Mouse (Mus musculus) heart, adult 8-10 months (tissue): ENCODE data around the gene Kyat3. TPM values are rescaled to one million over a fixed set of nuclear protein-coding genes. Genes with fewer than 3 reads are reported as not detected.
A peak's percentile ranks its signal among the peaks of the same experiment; 100 is the strongest.

Source experiments
- DNase-seq: peaks from one replicate; pipeline ENCODE4 v3.0.0; 2022; ENCODE audit warnings: low spot score
- total RNA-seq, 4 experiments: library from RNA; stranded (reverse); gene quantifications; 2 replicates each; pipeline ENCODE4 v1.2.4; 2022

Gene Kyat3
- total RNA-seq, 4 experiments from 2014 or later, result 40.0 to 42.6 (median 41.4) TPM

- DNase-seq, result no peak
Measured at GRCm38 (mm10) chr3:142747673-142748072, 46.8 kb downstream of the Kyat3 start.

GRCm38 (mm10) chr3:142749131-142749530 lies 48.3 kb downstream of the Kyat3 start:
- no peak for DNase-seq

- DNase-seq, result no peak
Measured at GRCm38 (mm10) chr3:142755132-142755867, 54.4 kb downstream of the Kyat3 start.

- peak; percentile 32 for DNase-seq
Measured at GRCm38 (mm10) chr3:142757841-142758240, 57.0 kb downstream of the Kyat3 start.

- DNase-seq, result no peak
Measured at GRCm38 (mm10) chr3:142758593-142758992, 57.7 kb downstream of the Kyat3 start.

GRCm38 (mm10) chr3:142760356-142760755 lies 59.5 kb downstream of the Kyat3 start:
- DNase-seq, result no peak

- DNase-seq, result peak; percentile 90
Measured at GRCm38 (mm10) chr3:142764995-142765777, 64.3 kb downstream of the Kyat3 start, which contains the start of gene Gtf2b. Gene Gtf2b, plus strand, starts transcription at chr3:142765045.

- no peak for DNase-seq
Measured at GRCm38 (mm10) chr3:142765778-142766165, 64.9 kb downstream of the Kyat3 start.

GRCm38 (mm10) chr3:142768498-142768897 lies 67.6 kb downstream of the Kyat3 start:
- no peak for DNase-seq

GRCm38 (mm10) chr3:142770518-142770917 lies 69.7 kb downstream of the Kyat3 start:
- DNase-seq, result no peak

- DNase-seq, result no peak
Measured at GRCm38 (mm10) chr3:142773538-142774191, 72.8 kb downstream of the Kyat3 start.

- DNase-seq, result no peak
Measured at GRCm38 (mm10) chr3:142777227-142777626, 76.4 kb downstream of the Kyat3 start.

- DNase-seq, result no peak
Measured at GRCm38 (mm10) chr3:142786423-142787072, 85.7 kb downstream of the Kyat3 start.

GRCm38 (mm10) chr3:142795587-142795986 lies 94.7 kb downstream of the Kyat3 start:
- no peak for DNase-seq

Other genes starting within 250 kb of the Kyat3 start
- gene Gbp5, start 207.1 kb upstream of the Kyat3 start, total RNA-seq, result 1 to 10 TPM; 6.6 to 8.4 (median 7.6) TPM
- 1 to 10 TPM; 6.2 to 8.1 (median 7.3) TPM for gene Gbp7, start 170.7 kb upstream of the Kyat3 start, total RNA-seq
- gene Gbp3, start 141.0 kb upstream of the Kyat3 start, total RNA-seq, result 10 to 100 TPM in 1 of 4 experiments, 1 to 10 TPM in 3; 8.1 to 10.6 (median 8.9) TPM
- under 1 TPM in 2 of 4 experiments, not detected in 2; 0.19 to 0.52 TPM for gene Gbp2b, start 106.2 kb upstream of the Kyat3 start, total RNA-seq
- gene Gbp2, start 80.4 kb upstream of the Kyat3 start, total RNA-seq, result 10 to 100 TPM; 10.2 to 12.4 (median 11.5) TPM
- gene Gtf2b, start 64.0 kb downstream of the Kyat3 start, total RNA-seq, result 10 to 100 TPM; 17.8 to 20.6 (median 19.2) TPM
- gene Pkn2, start 181.0 kb downstream of the Kyat3 start, total RNA-seq, result 10 to 100 TPM; 36.5 to 41.8 (median 38.1) TPM